Mouse (Mus musculus) G1E (cell line): ENCODE results near the gene Fam69a.
"Not testable (repeated sequence)": the region's sequence is repeated elsewhere in the genome, so short reads cannot be mapped to it uniquely, and the experiment has no call there.

Experiments
- CTCF ChIP-seq: IDR thresholded peaks from 2 replicates; pipeline ENCODE4 v1.5.1; 2012; ENCODE audit warnings: low read depth, low read length, inconsistent platforms, mixed read lengths
- TAL1 ChIP-seq: conservative IDR thresholded peaks from 2 replicates; pipeline ENCODE4 v1.6.1; 2012; ENCODE audit warnings: low read depth, low read length, inconsistent platforms, mixed read lengths

- not testable (repeated sequence) for TF ChIP-seq TAL1, CTCF
These were observed 42.1 kb upstream of the Fam69a start for GRCm38 (mm10) chr5:108028797-108029536.
